Mouse (Mus musculus) ZHBTc4 (cell line): ENCODE data around the gene Dlx2.

Experiments used
- DNase-seq: peaks from one replicate; pipeline ENCODE4 v3.0.0-alpha.2; 2011; ENCODE audit warnings: low read depth, low spot score

Dlx2 gene

DNA sequence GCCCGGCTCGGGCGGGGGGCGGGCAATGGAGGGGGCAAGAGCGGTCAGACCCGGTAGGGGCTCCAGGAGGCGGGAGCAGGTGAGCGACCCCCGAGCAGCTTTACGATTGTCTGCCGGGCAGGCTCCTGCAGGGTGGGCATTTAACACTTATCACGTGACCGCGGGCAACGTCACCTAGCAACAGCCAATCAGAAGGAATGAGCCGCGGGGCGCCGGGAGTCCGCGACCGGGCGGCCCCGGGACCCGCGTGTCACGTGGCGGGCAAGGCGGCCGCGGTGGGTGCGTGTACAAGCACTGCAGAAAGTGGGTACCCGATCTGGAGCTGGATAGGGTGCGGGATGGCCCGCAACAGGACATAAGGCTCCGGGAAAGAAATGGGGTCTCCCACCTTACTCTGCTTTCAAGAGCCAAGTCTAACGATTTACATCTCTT lies at the start of gene Dlx2:
Dlx2 (minus strand) TSS at position 115 of the 432 bp plus-strand sequence.
- peak; percentile 82 for DNase-seq

DNA sequence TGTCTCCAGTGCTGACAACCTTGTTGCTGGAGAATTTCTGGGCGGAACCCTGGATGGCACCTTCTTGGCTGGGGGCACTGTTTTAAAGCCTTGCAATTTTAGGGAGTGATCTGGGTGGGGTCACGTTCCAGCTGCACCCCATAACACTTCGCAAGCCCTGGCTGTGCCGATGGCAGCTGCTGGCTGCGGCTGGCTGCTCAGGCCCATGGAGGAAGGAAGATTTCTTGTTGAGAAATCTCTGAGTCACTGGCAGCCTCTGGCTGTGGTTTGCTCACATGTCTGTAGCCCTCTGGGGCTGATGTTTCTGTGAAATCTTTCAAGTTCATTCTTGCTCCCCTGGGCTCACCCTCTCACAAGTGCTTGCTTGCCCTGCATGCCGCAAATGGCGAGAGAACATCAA lies 47.9 kb upstream of the Dlx2 start:
- no peak for DNase-seq

DNA sequence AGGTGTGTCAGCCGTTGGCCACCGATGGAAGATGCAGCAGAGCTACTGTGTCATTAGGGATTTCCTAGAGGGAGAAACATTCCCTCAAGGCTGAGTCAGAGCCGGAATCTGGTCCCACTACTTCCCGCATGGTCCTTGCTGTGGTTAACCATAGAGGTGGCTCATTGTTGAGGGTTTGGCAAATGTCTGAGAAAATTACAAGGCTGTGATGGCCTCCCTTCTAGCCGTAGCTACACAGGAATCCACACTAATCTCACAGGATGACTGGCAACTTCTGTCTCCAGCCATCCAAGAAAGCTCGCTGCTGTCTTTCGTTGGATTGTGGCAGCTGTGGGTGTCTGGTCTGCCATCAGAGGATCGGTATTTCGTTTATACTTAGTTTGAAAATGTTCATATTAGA lies 42.6 kb upstream of the Dlx2 start:
- no peak for DNase-seq

DNA sequence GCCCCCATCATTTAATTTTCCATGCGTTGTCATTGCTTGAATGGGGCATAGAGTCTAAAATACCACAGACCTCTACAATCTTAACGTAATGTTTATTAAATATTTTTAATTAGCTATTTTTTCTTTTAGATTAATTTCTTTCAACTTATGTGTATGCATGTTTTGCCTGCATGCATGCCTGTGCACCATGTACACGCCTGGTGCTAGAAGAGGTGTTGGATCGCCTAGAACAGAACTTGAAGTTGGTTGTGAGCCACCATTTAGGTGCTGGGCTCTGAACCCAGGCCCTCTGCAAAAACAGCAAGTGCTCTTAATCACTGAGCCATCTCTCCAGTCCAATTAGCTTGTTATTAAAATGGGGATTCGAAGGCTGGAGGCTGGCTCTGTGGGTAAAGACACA lies 34.9 kb upstream of the Dlx2 start:
- DNase-seq = no peak

DNA sequence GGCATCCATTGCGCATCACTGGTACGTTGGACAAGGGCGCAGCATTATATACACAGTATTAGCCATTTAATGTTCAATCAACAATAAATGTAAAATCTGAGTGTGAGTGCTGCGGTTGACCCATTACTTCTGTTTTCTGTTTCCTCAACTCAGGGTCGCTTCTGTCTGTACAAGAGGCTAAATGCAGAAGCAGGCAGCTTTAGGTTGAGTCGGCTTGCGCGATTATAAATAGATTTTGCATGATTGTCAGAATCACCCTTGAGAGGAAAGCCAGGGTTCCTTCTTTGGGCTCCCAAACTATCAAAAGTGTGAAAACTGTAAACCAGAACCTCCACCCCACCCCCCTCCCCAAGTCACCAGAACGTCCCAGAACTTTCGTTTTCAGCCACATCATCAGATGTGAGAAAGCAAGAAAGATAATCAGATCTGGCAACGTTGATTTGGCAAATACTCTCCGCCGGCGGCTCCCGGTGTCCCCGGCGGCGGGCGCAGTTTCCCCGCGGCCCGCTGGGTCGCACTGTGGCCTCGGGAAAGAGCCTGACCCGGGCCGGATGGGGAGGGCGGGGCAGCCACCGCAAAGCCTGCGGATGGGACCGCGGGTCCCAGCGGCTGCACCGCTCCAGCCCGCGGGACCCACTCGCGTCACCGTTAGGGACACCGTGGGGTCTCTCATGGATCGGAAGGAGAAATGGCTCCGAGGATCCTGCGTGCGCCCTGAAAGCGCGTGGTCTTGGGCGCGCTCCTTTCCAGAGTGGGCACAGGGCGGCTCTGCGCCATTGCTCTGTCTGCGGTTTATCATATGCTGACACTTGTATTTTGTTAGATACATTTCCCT lies 34.3 kb upstream of the Dlx2 start:
- peak; percentile 82 for DNase-seq

DNA sequence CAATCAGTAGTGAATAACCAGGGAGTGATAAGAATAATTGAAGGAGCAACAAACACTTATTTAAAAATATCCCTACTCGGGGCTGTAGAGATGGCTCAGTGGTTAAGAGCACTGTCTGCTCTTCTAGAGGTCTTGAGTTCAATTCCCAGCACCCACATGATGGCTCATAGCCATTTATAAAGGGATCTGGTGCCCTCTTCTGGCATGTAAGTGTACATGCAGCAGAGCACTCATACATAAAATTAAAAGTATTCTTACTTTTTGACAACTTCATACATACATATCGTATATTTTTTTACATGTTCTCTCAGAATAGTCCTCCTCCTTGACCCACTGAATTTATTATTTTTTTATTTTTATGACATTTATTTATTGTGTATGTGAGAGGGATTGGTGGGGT lies 30.5 kb upstream of the Dlx2 start:
- peak; percentile 22 for DNase-seq

DNA sequence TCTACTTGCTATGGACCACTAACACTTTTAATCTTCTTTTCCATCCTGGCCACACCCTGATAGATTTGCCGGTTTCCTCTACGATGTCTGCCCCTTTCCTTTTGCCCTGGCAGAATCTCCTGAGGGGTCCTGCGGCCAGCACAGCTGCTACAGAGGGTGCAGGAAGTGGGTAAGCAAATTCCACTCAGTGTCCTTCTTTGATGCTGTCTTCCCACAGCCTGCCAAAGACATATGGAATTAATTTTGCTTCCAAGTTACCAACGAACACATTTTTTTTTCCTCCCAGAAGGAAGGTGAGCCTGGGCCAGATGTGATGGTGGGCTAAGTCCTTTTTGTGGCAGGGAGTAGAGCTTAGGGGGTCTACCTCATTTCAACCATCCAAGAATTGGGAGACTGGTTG lies 27.2 kb upstream of the Dlx2 start:
- DNase-seq = no peak

DNA sequence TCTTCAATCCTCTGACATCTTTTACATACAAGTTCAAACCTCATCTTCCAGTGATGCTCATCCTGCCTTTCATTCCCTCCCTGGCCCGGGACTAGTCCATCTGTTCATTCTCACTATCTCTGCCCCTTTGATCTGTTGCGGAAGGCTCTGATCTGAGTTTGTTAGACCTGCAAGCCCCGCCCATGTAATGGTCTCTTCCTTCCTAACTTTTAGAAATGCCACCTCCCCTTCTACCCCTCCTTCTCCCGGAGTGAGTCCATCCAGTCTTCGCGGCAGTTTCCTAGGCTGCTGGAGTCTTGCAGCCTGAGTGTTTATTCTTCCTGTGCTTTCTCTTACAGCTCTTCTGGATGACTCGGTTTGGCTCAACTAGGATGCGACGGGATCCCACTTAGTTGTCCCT lies 19.9 kb upstream of the Dlx2 start:
- DNase-seq = peak; percentile 66

DNA sequence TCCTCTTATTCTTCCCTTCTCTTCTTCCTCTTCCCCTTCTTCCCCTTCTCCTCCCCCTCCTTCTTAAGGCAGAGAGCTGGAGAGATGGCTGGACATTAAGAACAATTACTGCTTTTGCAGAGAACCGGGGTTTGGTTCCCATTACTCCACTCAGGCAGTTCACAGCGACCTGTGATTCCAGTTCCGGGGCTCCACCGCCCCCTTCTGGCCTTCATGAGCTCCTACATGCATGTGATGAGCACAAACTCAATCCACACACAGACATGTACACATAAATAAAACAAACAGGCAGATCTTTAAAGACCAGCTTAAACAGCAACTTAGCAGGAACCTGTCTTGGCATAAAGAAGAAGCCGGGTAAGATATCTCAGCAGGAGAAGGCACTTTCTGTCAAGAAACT lies 9.5 kb upstream of the Dlx2 start:
- DNase-seq = peak; percentile 81

DNA sequence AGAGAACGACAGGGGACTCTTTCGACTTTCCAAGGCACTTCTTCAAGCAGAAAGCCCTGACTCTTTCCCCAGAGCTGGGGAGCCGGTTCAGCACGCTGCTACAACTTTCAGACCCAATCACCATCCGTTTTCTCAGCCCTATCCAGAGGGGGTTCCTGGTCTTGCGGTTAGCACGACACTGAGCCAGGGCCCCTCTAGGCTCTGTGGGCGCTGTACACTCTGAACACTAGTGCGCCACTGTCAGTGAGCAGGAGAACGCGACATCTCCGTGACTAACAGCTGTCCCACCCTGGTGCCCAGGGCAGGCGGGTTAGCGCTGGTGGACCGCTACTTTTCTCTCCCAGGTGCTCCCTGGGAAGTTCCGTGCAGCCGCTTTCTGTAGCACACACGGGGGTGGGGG lies 5.2 kb upstream of the Dlx2 start:
- no peak for DNase-seq

DNA sequence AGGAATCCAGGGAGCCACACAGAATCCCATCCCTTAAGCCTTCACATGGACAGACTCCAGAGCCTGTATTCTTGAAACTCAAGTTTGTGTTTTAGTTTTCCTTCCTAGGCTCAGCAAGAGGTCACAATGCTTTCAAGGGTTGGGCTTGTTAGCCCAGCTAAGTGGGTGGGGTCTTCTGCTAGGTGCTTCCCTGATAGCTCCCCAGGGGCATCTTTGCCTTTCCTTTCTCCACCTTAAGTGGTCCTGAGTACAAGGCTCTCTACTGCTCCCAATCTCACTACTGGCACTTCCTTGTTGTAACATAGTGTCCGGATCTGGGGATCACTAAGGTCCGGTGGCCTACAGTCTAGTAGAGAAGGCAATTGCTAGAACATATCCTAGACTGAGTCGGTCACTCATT lies 3.8 kb upstream of the Dlx2 start:
- peak; percentile 65 for DNase-seq

DNA sequence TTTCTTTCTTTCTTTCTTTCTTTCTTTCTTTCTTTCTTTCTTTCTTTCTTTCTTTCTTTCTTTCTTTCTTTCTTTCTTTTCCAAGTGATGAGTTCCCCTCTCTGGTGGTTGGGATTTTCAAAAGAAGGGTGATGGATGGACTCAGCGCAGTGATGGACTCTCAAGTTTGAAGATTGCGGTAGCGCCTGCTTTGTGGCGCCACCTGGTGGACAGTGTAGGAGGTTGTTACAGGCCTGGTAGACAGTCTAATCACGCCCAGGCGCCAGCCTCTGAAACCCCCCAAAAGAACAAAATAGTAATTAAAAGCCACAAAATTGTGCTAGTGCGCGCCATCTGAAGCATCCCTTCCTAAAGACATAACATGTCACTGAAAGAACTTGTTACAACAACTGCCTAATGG lies 1.3 kb upstream of the Dlx2 start:
- peak; percentile 90 for DNase-seq

DNA sequence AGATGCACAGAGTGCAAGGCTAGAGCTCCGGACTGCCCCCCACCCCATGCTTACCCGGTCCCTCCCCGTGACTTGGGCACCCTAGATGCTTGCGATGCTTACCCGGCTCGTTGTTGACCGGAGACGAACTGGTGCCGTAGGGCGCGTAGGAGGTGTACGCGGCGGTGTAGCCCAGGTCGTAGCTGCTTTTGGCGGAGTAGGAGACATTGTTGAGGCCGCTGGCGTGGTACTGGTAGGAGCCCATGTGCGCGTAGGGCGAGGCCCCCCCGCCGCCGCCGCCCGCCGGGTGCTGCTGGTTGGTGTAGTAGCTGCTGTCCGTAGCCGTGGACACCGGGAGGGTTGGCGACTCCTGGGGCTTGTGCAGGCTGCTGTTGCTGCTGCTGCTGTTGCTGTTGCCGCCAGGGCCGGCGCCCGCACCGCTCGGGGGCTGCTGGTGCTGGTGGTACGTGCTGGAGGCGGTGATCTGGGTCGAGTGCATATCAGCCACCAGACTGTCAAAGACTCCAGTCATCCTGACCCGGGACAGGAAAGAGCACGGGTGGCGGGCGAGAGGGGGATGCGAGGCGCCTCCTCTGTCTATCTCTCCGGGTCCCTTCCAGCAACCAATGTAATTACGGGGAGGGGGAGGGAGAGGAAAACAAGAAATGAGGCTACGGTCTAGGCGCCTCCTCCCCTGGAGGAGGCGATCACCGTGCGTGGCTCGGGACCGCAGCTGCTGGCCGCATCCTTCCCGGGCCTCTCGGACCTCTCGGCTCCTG lies 493 bp downstream of the Dlx2 start:
- peak; percentile 76 for DNase-seq

DNA sequence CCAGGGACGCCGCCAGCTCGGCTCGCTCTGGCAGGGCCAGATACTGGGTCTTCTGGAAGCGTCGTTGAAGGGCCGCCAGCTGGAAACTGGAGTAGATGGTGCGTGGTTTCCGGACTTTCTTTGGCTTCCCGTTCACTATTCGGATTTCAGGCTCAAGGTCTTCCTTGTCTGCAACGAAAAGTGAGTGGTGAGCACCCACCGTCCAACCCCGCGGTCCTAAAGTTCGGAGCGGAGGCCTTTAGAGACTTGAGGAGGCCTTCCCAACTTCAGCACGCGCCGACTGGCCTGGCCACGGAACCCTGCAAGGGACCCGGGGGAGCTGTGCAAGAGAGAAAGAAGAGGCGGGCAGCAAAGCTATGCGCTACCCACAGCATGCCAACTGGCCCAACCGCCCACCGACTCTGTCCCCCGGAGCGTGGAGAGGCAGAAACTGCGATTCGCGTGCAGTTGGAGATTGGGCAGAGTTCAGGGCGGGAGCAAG lies 1.1 kb downstream of the Dlx2 start:
- DNase-seq = no peak

DNA sequence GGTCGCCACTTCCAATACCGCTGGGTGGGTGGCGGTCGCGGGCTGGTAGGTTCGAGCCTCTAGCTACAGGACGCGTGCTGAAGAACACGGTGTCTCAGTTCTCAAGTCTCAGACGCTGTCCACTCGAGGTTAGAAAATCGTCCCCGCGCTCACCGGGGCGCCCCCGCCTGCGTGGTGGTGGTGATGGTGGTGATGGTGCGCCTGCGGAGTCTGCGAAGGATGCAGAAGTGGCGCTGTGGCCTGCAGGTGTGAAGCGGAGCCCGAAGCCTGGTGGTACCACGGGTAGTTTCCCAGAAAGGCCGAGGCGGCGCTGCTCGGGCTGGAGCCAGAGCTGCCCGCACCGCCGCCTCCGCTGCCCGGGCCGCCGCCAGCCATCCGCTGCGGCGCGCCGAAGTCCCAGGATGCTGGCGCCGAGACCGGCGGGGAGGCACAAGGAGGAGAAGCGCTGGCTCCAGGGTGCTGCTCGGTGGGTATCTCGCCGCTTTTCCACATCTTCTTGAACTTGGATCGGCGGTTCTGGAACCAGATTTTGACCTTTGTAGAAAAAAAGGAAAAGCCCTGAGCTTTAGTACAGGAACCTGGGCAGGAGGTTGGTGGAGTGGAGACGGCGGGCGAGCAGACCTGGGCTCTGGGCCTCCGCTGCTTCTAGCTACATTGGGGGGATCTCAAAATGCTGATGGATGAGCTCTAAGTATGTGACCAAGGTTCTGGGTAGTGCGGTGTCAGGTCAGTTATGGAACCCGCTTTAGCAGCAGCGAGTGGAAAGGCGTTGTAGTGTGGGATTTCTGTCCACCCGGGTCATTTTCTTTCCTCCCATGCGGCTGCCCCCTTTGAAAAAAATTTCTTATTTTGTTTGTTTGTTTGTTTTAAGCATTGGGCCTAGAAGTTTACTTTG lies 1.9 kb downstream of the Dlx2 start:
- DNase-seq = peak; percentile 64

DNA sequence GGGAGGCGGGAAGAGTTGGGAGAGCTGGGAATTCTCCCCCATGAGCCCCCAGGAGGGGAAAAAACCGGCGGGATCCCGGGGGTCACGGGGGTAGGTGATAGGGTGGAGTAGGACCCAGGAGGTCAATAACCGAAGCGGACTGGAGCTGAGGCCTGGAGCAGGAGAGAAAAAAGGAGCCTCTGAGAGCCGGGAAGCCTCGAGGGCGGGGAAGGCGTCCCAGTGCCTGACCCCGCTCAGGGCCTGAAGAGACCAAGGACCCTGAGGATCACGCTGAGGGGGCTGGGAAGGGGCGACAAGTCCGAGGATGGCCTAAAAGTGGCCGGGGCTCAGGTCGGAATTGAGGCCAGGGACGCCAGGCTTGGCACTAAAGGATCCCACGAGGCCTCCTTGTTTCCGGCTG lies 2.6 kb downstream of the Dlx2 start:
- DNase-seq = no peak

DNA sequence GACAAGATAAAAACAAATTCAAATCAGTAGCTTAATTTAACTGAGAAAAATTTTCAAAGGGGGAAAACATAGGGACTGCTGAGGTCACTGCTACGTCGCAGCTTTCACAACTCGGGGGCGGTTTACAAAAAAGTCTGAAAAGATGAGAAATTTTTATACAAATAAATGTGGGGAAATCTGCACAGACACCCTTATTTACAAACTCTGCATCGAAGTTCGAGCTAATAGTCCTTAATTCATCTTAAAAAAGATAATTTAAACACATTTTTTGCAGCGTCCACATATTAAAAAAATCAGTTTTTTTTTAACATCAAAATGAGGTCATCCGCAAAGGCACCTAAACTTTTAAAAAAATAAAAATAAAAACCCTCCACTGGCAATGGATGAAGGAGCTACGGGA lies 3.0 kb downstream of the Dlx2 start:
- DNase-seq = no peak

DNA sequence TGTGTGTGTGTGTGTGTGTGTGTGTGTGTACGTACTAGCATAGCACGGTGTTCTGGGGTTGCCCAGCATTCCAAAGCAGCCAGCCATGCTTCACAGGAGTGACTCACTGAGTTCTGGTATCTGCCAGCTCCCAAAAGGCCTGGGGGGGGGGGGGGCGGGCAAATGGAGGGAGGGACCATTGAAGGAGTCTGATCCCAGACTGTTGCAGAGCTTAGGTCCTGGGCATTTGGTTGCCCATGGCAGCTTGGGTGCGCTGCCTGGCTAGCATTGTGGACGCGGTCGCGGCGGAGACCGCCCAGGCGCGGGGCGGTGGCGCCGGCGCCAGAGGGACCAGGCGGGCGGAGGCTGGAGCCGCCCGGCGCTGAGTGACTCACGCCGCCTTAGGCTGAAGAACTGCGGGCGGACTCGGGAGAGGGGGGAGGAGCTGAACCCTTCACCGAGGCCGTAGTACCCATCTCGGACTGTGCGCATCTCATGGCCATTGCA lies 3.7 kb downstream of the Dlx2 start:
- peak; percentile 79 for DNase-seq

DNA sequence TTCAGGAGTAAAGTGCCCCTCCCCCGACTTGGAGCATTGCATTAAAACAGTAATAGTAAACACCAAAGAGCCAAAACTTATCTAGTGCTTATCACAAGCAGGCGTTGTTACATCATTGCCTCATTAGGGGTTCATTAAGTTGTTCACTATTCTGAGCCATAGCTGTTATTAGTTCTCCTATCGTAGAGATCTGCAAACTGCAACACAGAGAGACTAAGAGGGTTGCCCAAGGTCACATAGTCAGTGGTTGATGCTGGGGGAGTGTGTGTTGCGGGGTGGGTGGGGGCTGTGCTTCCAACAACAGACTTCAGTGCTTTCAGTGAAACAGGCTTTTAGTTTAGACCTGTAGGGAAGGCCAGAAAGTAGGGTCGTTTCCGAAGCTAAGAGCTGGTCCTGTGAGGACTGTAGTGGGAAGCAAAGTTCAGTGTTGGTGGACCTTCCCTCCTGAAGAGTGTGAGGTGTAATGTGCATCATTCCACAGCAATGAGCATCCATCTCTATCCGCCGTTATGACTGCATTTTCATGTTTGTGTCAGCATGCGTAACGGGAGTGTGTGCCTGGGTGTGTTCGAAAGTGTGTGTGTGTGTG lies 4.2 kb downstream of the Dlx2 start:
- no peak for DNase-seq

DNA sequence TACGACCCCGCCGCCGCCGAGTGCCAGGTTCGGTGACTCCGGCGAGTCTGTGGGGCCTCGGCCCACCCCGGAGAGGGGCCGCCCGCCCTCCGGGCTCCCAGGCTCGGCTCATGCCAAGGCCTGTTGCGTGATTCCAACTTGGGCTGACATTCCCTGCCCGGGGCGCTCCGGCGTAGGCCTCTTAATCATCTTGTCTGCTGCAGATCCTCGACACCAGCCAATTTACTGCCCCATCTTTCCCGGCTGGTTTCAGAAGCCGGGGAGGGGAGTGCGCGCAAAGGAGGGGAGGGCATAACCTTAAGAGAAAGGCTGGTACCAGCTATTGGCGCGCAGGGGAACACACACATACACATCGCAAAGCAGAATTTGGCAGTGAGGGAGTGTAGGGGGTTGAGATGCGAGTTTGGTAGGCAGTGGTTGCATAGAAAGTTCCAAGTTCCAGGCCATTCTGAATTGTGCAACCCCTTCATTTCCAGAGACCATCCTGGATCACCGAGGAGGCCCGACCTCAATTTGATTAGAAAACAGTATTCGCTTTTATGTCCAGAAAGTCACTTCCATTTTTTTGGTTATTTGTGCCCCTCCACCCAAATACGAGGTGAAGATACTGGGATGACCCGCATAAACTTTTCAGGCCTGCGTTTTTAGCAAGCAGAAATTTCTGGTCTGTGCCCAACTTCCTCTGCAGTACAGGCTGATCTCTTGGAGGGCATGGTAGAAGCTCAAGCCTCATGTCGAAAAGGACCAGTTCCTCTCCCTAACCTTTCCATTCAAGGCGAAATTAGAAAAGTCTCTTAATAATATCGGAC lies 4.9 kb downstream of the Dlx2 start:
- peak; percentile 39 for DNase-seq
